Mouse (Mus musculus) heart, embryonic 11.5 days (tissue): ENCODE measurements around the gene Cbx3. TPM values are rescaled to one million over a fixed set of nuclear protein-coding genes. Genes with fewer than 3 reads are reported as not detected.
A peak's percentile ranks its signal among the peaks of the same experiment; 100 is the strongest.

Experiments used
- ATAC-seq: fragments of 200-750 bp; cut with Nextera tagmentation; replicated peaks from 2 replicates; pipeline ENCODE4 v1.8.0; 2017; ENCODE audit warnings: moderate library complexity; ENCODE audit not compliant: insufficient number of reproducible peaks, low FRiP score, low TSS enrichment
- H3K27ac ChIP-seq: fragments of 300-500 bp; sonication (generic); 2 replicates; pipeline ENCODE4 v1.5.1; 2014; ENCODE audit warnings: mild to moderate bottlenecking, low read depth, low read length
- H3K27me3 ChIP-seq: fragments of 300-500 bp; sonication (generic); 2 replicates; pipeline ENCODE4 v1.6.1; 2014; ENCODE audit warnings: mild to moderate bottlenecking, low read length, mixed read lengths; ENCODE audit not compliant: control insufficient read depth, insufficient read depth
- H3K36me3 ChIP-seq: fragments of 300-500 bp; sonication (generic); 2 replicates; pipeline ENCODE4 v1.6.1; 2014; ENCODE audit warnings: mild to moderate bottlenecking, low read length, moderate library complexity, mixed read lengths; ENCODE audit not compliant: control insufficient read depth, insufficient read depth
- H3K4me1 ChIP-seq: fragments of 300-500 bp; sonication (generic); 2 replicates; pipeline ENCODE4 v1.6.1; 2014; ENCODE audit warnings: low read length; ENCODE audit not compliant: control insufficient read depth, insufficient read depth
- H3K4me2 ChIP-seq: fragments of 300-500 bp; sonication (generic); 2 replicates; pipeline ENCODE4 v1.6.1; 2014; ENCODE audit warnings: mild to moderate bottlenecking, moderate library complexity
- H3K4me3 ChIP-seq: fragments of 300-500 bp; sonication (generic); 2 replicates; pipeline ENCODE4 v1.5.1; 2014; ENCODE audit warnings: low read depth, low read length
- H3K9ac ChIP-seq: fragments of 300-500 bp; sonication (generic); 2 replicates; pipeline ENCODE4 v1.6.1; 2014; ENCODE audit warnings: mild to moderate bottlenecking, low read depth, low read length, moderate library complexity
- H3K9me3 ChIP-seq: fragments of 300-500 bp; sonication (generic); replicated peaks from 2 replicates; pipeline ENCODE4 v1.6.1; 2016; ENCODE audit warnings: low read length; ENCODE audit not compliant: control insufficient read depth
- WGBS: fragments of 180-500 bp; shearing (Covaris S2); extraction: QIAGEN DNeasy Blood & Tissue Kit; methylation state at CpG from one replicate; pipeline ENCODE4 v1.1.7; 2014; ENCODE audit not compliant: insufficient replicate concordance; 5-methylcytosine and 5-hydroxymethylcytosine counted together
- polyA plus RNA-seq: library from polyadenylated mRNA; unstranded; fragments of >200 nt; fragmentation: Nextera tagmentation; extraction: Ambion mirVana; gene quantifications from 2 replicates; pipeline ENCODE4 v1.2.1, GENCODE M21; 2014

Cbx3 gene
- polyA plus RNA-seq, result 396 and 399 TPM in 2 replicates

- Histone ChIP-seq H3K9me3 (no peaks in the 10 kb centered on the region), H3K4me2 (peak within 1 kb of the TSS; percentile 67), H3K27ac (peak within 1 kb of the TSS; percentile 100), H3K36me3 (peaks cover 25% of the 10 kb centered on the region), H3K4me1 (peaks cover 15% of the 10 kb centered on the region), H3K9ac (peak within 1 kb of the TSS; percentile 100), H3K4me3 (peak within 1 kb of the TSS; percentile 88), H3K27me3 (no peaks in the 10 kb centered on the region)
- under 1% methylated on average over 90 of the region's 99 CpGs for WGBS
- peak; percentile 76 for ATAC-seq
These were observed at the start of gene Cbx3 for GRCm38 (mm10) chr6:51470311-51471178. Cbx3 (plus strand) TSS chr6:51470360.

GRCm38 (mm10) chr6:51423466-51424122, 46.6 kb upstream of the Cbx3 start:
- no peak for ATAC-seq
- H3K9ac ChIP-seq, result no peak overlapping the region
- no peaks in the 10 kb centered on the region for H3K36me3 ChIP-seq
- no peak overlapping the region for H3K4me2 ChIP-seq
- H3K4me3 ChIP-seq, result no peak overlapping the region
- no peak overlapping the region for H3K27ac ChIP-seq
- no peaks in the 10 kb centered on the region for H3K9me3 ChIP-seq
- WGBS, result 38% methylated on average over 11 of the region's 11 CpGs
- H3K4me1 ChIP-seq, result no peaks in the 10 kb centered on the region
- peaks cover 4% of the 10 kb centered on the region; the same call in 1 of the 2 replicates for H3K27me3 ChIP-seq

DNA sequence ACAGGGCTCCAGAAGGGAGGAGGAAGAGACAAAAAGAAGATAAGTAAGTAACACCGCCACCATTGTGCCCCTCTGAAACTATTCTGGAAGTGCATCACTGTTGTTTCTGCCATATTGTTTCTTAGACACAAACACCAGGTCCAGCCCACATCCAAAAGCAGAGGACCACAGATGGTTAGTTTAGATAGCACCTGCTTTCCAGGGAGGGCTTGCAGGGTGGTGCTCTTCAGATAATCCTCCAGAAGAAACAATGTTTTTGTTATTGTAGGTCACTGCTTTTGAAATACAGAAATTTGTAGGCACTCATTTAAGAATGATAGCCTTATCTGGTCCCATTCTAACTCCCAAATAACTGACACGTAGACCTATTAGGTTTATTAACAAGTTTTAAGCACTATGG, 45.6 kb upstream of the Cbx3 start:
- Histone ChIP-seq H3K4me3 (no peak overlapping the region), H3K4me1 (no peaks in the 10 kb centered on the region), H3K4me2 (no peak overlapping the region), H3K36me3 (no peaks in the 10 kb centered on the region), H3K9me3 (no peaks in the 10 kb centered on the region), H3K27me3 (peaks cover 4% of the 10 kb centered on the region; the same call in 1 of the 2 replicates), H3K27ac (no peak overlapping the region), H3K9ac (no peak overlapping the region)
- ATAC-seq, result no peak
- 80% methylated on average over 2 of the region's 2 CpGs for WGBS

- Histone ChIP-seq H3K4me3 (peak within 1 kb of the TSS; percentile 53), H3K27ac (no peak within 1 kb of the TSS), H3K4me1 (peaks cover 12% of the 10 kb centered on the region), H3K36me3 (no peaks in the 10 kb centered on the region), H3K4me2 (peak within 1 kb of the TSS; percentile 87), H3K9ac (peak within 1 kb of the TSS; percentile 59), H3K9me3 (no peaks in the 10 kb centered on the region), H3K27me3 (peaks cover 43% of the 10 kb centered on the region)
- ATAC-seq, result peak; percentile 76
- WGBS, result 2% methylated on average over 65 of the region's 74 CpGs
These were observed 37.4 kb upstream of the Cbx3 start, which contains the start of gene Nfe2l3 for GRCm38 (mm10) chr6:51432535-51433397. Nfe2l3 (plus strand) TSS chr6:51432670.

GRCm38 (mm10) chr6:51434270-51434669, 35.9 kb upstream of the Cbx3 start:
- ATAC-seq, result no peak
- 29% methylated on average over 7 of the region's 7 CpGs for WGBS
- Histone ChIP-seq H3K27me3 (peaks cover 43% of the 10 kb centered on the region), H3K4me2 (no peak overlapping the region; the same call in 1 of the 2 replicates), H3K9me3 (no peaks in the 10 kb centered on the region), H3K36me3 (no peaks in the 10 kb centered on the region), H3K4me3 (no peak overlapping the region), H3K9ac (no peak overlapping the region), H3K4me1 (peaks cover 26% of the 10 kb centered on the region), H3K27ac (no peak overlapping the region)

- ATAC-seq, result 0 out of 2 replicates have a peak, but pooled peaks have one; percentile 16
- peak overlapping the region; percentile 66 for H3K27ac ChIP-seq
These were observed 32.5 kb upstream of the Cbx3 start for GRCm38 (mm10) chr6:51437665-51438064.

DNA sequence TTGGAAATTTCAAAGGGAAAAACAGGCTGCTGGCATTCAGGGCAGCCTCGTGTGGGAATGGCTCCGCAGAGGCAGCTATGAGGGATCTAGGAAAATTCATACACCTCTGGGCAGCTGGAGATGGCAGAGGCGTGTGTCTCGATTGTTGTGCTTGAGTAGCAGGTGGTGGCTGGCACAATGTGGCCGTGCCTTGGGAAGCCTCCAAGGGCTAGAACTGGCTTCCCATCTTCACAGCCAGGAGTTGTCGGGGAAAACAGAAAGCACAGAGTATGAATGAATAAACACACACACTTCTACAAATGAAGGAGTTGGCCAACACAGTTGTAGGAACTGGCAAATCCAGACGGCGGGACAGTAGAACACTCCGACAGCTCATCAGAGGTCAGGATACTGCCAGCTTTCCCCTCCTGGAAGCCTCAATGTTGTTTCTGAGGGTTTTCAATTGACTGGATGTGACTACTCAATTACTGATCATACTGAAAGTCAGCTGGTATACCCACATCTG, 31.3 kb upstream of the Cbx3 start:
- ATAC-seq, result no peak
- Histone ChIP-seq H3K4me2 (no peak overlapping the region), H3K4me1 (peaks cover 22% of the 10 kb centered on the region), H3K27me3 (peaks cover 19% of the 10 kb centered on the region; the same call in 1 of the 2 replicates), H3K4me3 (no peak overlapping the region), H3K9me3 (no peaks in the 10 kb centered on the region), H3K27ac (peak overlapping the region; percentile 50), H3K9ac (no peak overlapping the region), H3K36me3 (no peaks in the 10 kb centered on the region)
- WGBS, result 84% methylated on average over 9 of the region's 9 CpGs

More at GRCm38 (mm10) chr6:51437665-51438064, 32.5 kb upstream of the Cbx3 start:
- Histone ChIP-seq H3K9ac (peak overlapping the region; percentile 28; the same call in 1 of the 2 replicates), H3K4me2 (peak overlapping the region; percentile 20), H3K4me3 (no peak overlapping the region), H3K27me3 (peaks cover 31% of the 10 kb centered on the region), H3K36me3 (no peaks in the 10 kb centered on the region), H3K9me3 (no peaks in the 10 kb centered on the region), H3K4me1 (peaks cover 22% of the 10 kb centered on the region)
- 29% methylated on average over 4 of the region's 4 CpGs for WGBS
